10 mouse cellular contexts compared by ENCODE assay signal in genomic region chr7:109114950-109115349, GRCm38 (mm10). TPM values are rescaled to one million over a fixed set of nuclear protein-coding genes. Genes with fewer than 3 reads are reported as not detected.
A peak's percentile ranks its signal among the peaks of the same experiment; 100 is the strongest.
DNase-seq lines count a peak whose midpoint lies in the region; ATAC-seq lines count a peak whose summit lies in the region.
"Had no signal": no experiment of that assay in that cellular context is flagged by ENCODE, and none has a peak within 500 bp of the region (broad histone marks: within the 10 kb centered on the region; RNA-seq: fewer than 3 reads in every experiment).

No protein-coding gene starts in this region.

- peak; percentile 30; the same call in 1 of the 2 replicates for ATAC-seq in embryonic facial prominence, embryonic 14.5 days (ENCODE audit: low read depth)
- ATAC-seq in neural tube, embryonic 13.5 days (ENCODE audit: low read depth), result peak; percentile 74

- no peaks in the 10 kb centered on the region for H3K36me3 ChIP-seq in embryonic facial prominence, embryonic 14.5 days (ENCODE audit: control insufficient read depth, insufficient read depth, low read length)
- H3K36me3 ChIP-seq in neural tube, embryonic 13.5 days, result no peaks in the 10 kb centered on the region
- H3K36me3 ChIP-seq: heart, embryonic 15.5 days had no signal

- 58% methylated on average over 10 of the region's 10 CpGs for WGBS in embryonic facial prominence, embryonic 14.5 days
- 12% methylated on average over 10 of the region's 10 CpGs for WGBS in neural tube, embryonic 13.5 days

- H3K4me2 ChIP-seq in embryonic facial prominence, embryonic 14.5 days (ENCODE audit: low read depth, low read length), result no peak overlapping the region
- peak overlapping the region; percentile 14; the same call in 1 of the 2 replicates for H3K4me2 ChIP-seq in neural tube, embryonic 13.5 days
- H3K4me2 ChIP-seq: heart, embryonic 15.5 days had no signal

- no peak overlapping the region for H3K27ac ChIP-seq in embryonic facial prominence, embryonic 14.5 days (replicated peaks; ENCODE audit: low read depth, low read length)
- H3K27ac ChIP-seq in neural tube, embryonic 13.5 days (replicated peaks), result 0 out of 2 replicates have a peak overlapping the region, but pooled peaks have one; percentile 49
- H3K27ac ChIP-seq: heart, embryonic 15.5 days had no signal

- no peak overlapping the region for H3K4me3 ChIP-seq in embryonic facial prominence, embryonic 14.5 days (ENCODE audit: low read depth, low read length)
- H3K4me3 ChIP-seq in neural tube, embryonic 13.5 days, result no peak overlapping the region
- H3K4me3 ChIP-seq: heart, embryonic 15.5 days had no signal

- intact Hi-C loops in heart, postnatal 36 days (cut with DNase I), result no loop called here

- H3K4me1 ChIP-seq in embryonic facial prominence, embryonic 14.5 days (ENCODE audit: control insufficient read depth, insufficient read depth, low read length), result no peaks in the 10 kb centered on the region
- peaks cover 16% of the 10 kb centered on the region for H3K4me1 ChIP-seq in neural tube, embryonic 13.5 days (replicated peaks)
- H3K4me1 ChIP-seq: heart, embryonic 15.5 days had no signal

- DNase-seq in heart, adult 11 months, result peak; percentile 87
- DNase-seq in heart, postnatal 36 days, result no peak
- peak; percentile 20 for DNase-seq in embryonic facial prominence, embryonic 14.5 days (ENCODE audit: low spot score)
- peak; percentile 92 for DNase-seq in liver
- DNase-seq in urinary bladder, adult 2 months (ENCODE audit: low spot score), result no peak
- no peak for DNase-seq in right cerebral cortex, postnatal 25 days
- DNase-seq in Muller cell, postnatal 12 days (ENCODE audit: inconsistent ontology term), result no peak
- DNase-seq: lung, adult 18-20 months had no signal

- H3K9me3 ChIP-seq in embryonic facial prominence, embryonic 14.5 days (ENCODE audit: control insufficient read depth, low read length), result no peaks in the 10 kb centered on the region
- H3K9me3 ChIP-seq in neural tube, embryonic 13.5 days, result no peaks in the 10 kb centered on the region
- H3K9me3 ChIP-seq: heart, embryonic 15.5 days had no signal

- no peak overlapping the region for H3K9ac ChIP-seq in embryonic facial prominence, embryonic 14.5 days (ENCODE audit: low read depth, low read length)
- no peak overlapping the region for H3K9ac ChIP-seq in neural tube, embryonic 13.5 days
- H3K9ac ChIP-seq: heart, embryonic 15.5 days had no signal

- H3K27me3 ChIP-seq in embryonic facial prominence, embryonic 14.5 days (replicated peaks; ENCODE audit: control insufficient read depth, insufficient read depth, low read length), result no peaks in the 10 kb centered on the region
- H3K27me3 ChIP-seq in neural tube, embryonic 13.5 days, result no peaks in the 10 kb centered on the region; the same call in 1 of the 2 replicates
- H3K27me3 ChIP-seq: heart, embryonic 15.5 days had no signal

RNA-seq across cellular contexts. Expression of gene Ric3, which starts 31.8 kb away (rescaled TPM):
- total RNA-seq in heart, postnatal 36 days (2021), result under 1 TPM; 0.87 to 0.97 TPM
- 2.6 and 4.7 TPM in 2 replicates for polyA plus RNA-seq in embryonic facial prominence, embryonic 14.5 days (2014; fragmentation: Nextera tagmentation; extraction: Ambion mirVana)
- polyA plus RNA-seq in neural tube, embryonic 13.5 days (2015; fragmentation: Nextera tagmentation; extraction: Ambion mirVana), result 25.5 and 28.3 TPM in 2 replicates
- 10.3 and 12.2 TPM in 2 replicates for polyA plus RNA-seq in urinary bladder, adult 2 months (2012; rRNA removed)

Comparison
In these comparisons a context has a peak if more than half of its experiments do, and no peak if none do; other contexts are left out.
1. DNase-seq: peak in heart, adult 11 months (single experiment), embryonic facial prominence, embryonic 14.5 days (single experiment) and liver (single experiment); none in heart, postnatal 36 days (0 of 2), urinary bladder, adult 2 months (single experiment), right cerebral cortex, postnatal 25 days (single experiment) and Muller cell, postnatal 12 days (single experiment).